Mouse (Mus musculus) spleen, adult 2 months (tissue): Measurements from ENCODE around the gene Ppp4r3a. TPM values are rescaled to one million over a fixed set of nuclear protein-coding genes. Genes with fewer than 3 reads are reported as not detected.
A peak's percentile ranks its signal among the peaks of the same experiment; 100 is the strongest.

Experiments
- DNase-seq, 2 experiments: peaks; one replicate each; pipeline versions ENCODE4 v3.0.0 to v3.0.0-alpha.2; 2012 to 2021; ENCODE audit warnings: low spot score in 2 of 2, low read depth in 1 of 2
- H3K27ac ChIP-seq: fragments of 200-500 bp; 2 replicates; pipeline ENCODE4 v1.5.1; 2012; ENCODE audit warnings: low read length, inconsistent platforms; ENCODE audit not compliant: insufficient read depth
- H3K27me3 ChIP-seq: fragments of 200-500 bp; 2 replicates; pipeline ENCODE4 v1.6.1; 2012; ENCODE audit warnings: mild to moderate bottlenecking, moderate library complexity, low read length, inconsistent platforms; ENCODE audit not compliant: control insufficient read depth, insufficient read depth
- H3K36me3 ChIP-seq: fragments of 200-500 bp; 2 replicates; pipeline ENCODE4 v1.6.1; 2012; ENCODE audit warnings: mild to moderate bottlenecking, low read length, inconsistent platforms; ENCODE audit not compliant: control insufficient read depth, insufficient read depth
- H3K4me1 ChIP-seq: fragments of 200-500 bp; 2 replicates; pipeline ENCODE4 v1.6.1; 2011; ENCODE audit warnings: inconsistent platforms; ENCODE audit not compliant: control insufficient read depth, insufficient read depth, insufficient read length
- H3K4me3 ChIP-seq: fragments of 200-500 bp; 2 replicates; pipeline ENCODE4 v1.5.1; 2011; ENCODE audit warnings: mild to moderate bottlenecking, inconsistent platforms; ENCODE audit not compliant: insufficient read depth, insufficient read length; ENCODE audit errors: extremely low read depth
- CTCF ChIP-seq: fragments of 200-500 bp; IDR thresholded peaks from 2 replicates; pipeline ENCODE4 v1.5.1; 2011; ENCODE audit warnings: mild to moderate bottlenecking, inconsistent platforms; ENCODE audit not compliant: insufficient read depth, insufficient read length, insufficient replicate concordance; ENCODE audit errors: extremely low read depth
- POLR2A ChIP-seq: fragments of 200-500 bp; IDR thresholded peaks from 2 replicates; pipeline ENCODE4 v1.6.1; 2011; ENCODE audit warnings: low read depth, low read length, inconsistent platforms
- WGBS: fragments of 180-500 bp; shearing (Covaris S2); methylation state at CpG from one replicate; pipeline ENCODE4 v1.1.7; 2018; 5-methylcytosine and 5-hydroxymethylcytosine counted together
- polyA plus RNA-seq: library from polyadenylated mRNA; depleted of rRNA; stranded (reverse); fragments of >200 nt; gene quantifications from 2 replicates; pipeline ENCODE4 v1.2.3, GENCODE M21; 2012

The Ppp4r3a gene
- polyA plus RNA-seq, 1 experiment, result 10.9 TPM

GRCm38 (mm10) chr12:101028247-101028953 lies 55.1 kb downstream of the Ppp4r3a start:
- Histone ChIP-seq H3K36me3 (no peaks in the 10 kb centered on the region), H3K27me3 (no peaks in the 10 kb centered on the region), H3K4me3 (peak overlapping the region; percentile 75), H3K4me1 (peaks cover 16% of the 10 kb centered on the region; the same call in 1 of the 2 replicates), H3K27ac (peak overlapping the region; percentile 81)
- DNase-seq, result no peak
- under 1% methylated on average over 67 of the region's 67 CpGs for WGBS
- peak; percentile 52; the same call in 1 of the 2 replicates for TF ChIP-seq POLR2A
- no peak for TF ChIP-seq CTCF

DNA sequence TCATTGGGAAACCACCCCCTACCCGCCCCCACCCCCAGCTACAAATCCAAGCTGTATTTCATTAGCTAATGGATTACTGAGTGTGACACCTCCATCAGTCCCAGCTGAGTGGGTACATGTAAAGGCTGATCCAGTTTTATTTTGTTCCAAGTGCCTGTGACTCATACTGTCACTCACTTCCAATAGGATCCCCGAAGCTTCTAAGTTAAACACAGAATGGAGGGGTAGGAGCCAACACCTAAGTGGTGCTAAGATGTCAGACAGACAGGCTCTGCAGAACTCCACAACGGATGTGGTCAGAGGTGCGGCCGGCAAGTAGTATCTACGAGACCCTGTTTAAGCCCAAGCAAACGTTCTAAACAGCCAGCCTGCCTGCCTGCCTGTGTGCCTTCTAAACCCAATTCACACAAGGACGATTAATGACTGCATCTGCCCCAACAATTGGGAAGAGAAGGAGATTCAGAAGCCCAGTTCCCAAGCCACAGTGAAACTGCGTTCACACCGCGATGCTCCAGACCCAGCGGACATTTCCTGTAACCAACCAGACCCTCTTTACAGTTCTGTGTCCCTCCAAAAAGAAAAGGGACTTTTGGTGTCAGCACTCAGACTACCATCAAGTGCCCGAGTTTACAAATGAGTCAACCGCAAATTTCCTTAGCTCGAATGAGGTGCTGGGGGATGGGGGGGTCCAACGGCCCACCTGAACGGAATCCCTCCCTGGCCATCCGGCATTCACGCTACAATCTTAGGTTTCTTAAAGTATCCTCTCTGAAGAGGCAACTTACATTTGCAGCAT lies 55.9 kb downstream of the Ppp4r3a start:
- Histone ChIP-seq H3K27ac (peak overlapping the region; percentile 81), H3K27me3 (no peaks in the 10 kb centered on the region), H3K36me3 (no peaks in the 10 kb centered on the region), H3K4me3 (peak overlapping the region; percentile 75), H3K4me1 (peaks cover 16% of the 10 kb centered on the region; the same call in 1 of the 2 replicates)
- DNase-seq, result peak in 1 of 2 experiments; percentile 70
- WGBS, result 5% methylated on average over 19 of the region's 19 CpGs
- TF ChIP-seq POLR2A (no peak), CTCF (no peak)

DNA sequence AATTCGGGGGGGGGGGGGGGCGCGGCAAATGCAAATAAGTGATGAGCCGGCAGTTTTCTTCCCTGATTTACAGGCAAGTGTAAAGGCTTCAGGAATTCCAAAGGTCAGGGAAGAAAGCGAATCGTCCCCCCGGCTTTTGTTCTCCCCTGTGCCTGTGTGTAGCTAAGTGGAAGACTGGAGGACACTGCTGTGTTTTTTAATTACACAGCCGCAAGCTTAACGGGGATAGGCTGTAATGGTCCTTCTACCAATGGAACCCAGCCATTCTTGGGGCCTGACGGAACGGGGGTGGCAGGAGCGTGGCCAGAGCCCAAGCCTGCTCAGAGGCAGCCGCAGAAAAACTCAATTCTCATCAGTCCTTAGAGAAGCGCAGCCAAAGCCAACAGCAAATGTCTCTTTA lies 56.6 kb downstream of the Ppp4r3a start:
- H3K36me3 ChIP-seq, result no peaks in the 10 kb centered on the region
- no peak for DNase-seq
- peak overlapping the region; percentile 44; the same call in 1 of the 2 replicates for H3K27ac ChIP-seq
- 56% methylated on average over 14 of the region's 14 CpGs for WGBS
- H3K4me1 ChIP-seq, result peaks cover 16% of the 10 kb centered on the region; the same call in 1 of the 2 replicates
- TF ChIP-seq POLR2A, result no peak
- TF ChIP-seq CTCF, result no peak
- peak overlapping the region; percentile 75 for H3K4me3 ChIP-seq
- no peaks in the 10 kb centered on the region for H3K27me3 ChIP-seq

DNA sequence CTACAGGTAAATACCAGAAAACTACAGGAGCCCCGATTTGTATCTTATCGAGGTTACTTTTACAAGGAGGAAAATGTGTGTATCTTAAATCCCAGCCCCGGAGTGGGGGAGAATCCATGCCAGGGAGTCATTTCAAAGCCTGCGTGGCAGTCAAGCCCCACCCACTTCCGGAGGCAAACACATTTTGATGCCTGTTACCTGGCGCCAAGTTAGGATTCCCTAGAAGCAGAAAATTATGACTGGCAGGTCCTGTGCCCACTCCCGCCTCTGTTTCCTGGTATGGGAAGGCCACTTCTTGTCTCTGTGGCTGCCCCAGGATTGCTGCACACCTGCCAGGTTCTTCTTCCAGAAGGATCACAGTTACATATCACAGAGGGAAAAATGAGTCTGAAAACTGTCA lies 57.0 kb downstream of the Ppp4r3a start:
- Histone ChIP-seq H3K27me3 (no peaks in the 10 kb centered on the region), H3K27ac (no peak overlapping the region), H3K4me1 (peaks cover 19% of the 10 kb centered on the region; the same call in 1 of the 2 replicates), H3K36me3 (peaks cover 2% of the 10 kb centered on the region; the same call in 1 of the 2 replicates), H3K4me3 (no peak overlapping the region; the same call in 1 of the 2 replicates)
- WGBS, result 52% methylated on average over 7 of the region's 7 CpGs
- no peak for TF ChIP-seq CTCF
- no peak for TF ChIP-seq POLR2A
- no peak for DNase-seq

- Histone ChIP-seq H3K36me3 (peaks cover 4% of the 10 kb centered on the region; the same call in 1 of the 2 replicates), H3K27me3 (no peaks in the 10 kb centered on the region), H3K27ac (no peak overlapping the region), H3K4me3 (no peak overlapping the region), H3K4me1 (peaks cover 23% of the 10 kb centered on the region; the same call in 1 of the 2 replicates)
- no peak for TF ChIP-seq POLR2A
- TF ChIP-seq CTCF, result no peak
- no peak for DNase-seq
- WGBS, result 41% methylated on average over 4 of the region's 4 CpGs
Observed at GRCm38 (mm10) chr12:101026025-101026424, 57.5 kb downstream of the Ppp4r3a start.

GRCm38 (mm10) chr12:101025379-101025778 lies 58.1 kb downstream of the Ppp4r3a start:
- WGBS, result 65% methylated on average over 7 of the region's 7 CpGs
- no peaks in the 10 kb centered on the region for H3K27me3 ChIP-seq
- H3K27ac ChIP-seq, result peak overlapping the region; percentile 1; the same call in 1 of the 2 replicates
- H3K4me3 ChIP-seq, result 0 out of 2 replicates have a peak overlapping the region, but pooled peaks have one; percentile 10
- peaks cover 4% of the 10 kb centered on the region; the same call in 1 of the 2 replicates for H3K36me3 ChIP-seq
- no peak for DNase-seq
- TF ChIP-seq CTCF (no peak), POLR2A (no peak)
- peaks cover 30% of the 10 kb centered on the region; the same call in 1 of the 2 replicates for H3K4me1 ChIP-seq

DNA sequence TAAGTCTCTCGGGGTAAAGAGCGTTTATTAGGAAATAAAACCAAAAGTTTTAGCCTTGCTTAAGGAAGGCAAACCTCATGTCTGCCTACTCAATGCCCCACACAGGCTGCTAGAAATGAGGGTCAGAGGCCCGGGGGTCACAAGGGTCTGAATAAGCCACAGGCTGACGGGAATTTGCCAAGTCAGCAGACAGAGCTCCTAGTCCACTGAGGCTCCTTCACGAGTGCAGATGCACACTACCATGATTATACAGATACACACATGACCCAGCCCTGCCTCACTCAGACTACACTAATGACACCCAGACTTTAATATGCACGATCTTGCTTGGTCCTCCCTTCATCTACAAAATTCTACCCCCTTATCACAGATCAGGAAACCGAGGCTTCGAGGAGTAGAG lies 58.7 kb downstream of the Ppp4r3a start:
- H3K4me1 ChIP-seq, result peaks cover 30% of the 10 kb centered on the region; the same call in 1 of the 2 replicates
- TF ChIP-seq CTCF (no peak), POLR2A (no peak)
- no peaks in the 10 kb centered on the region for H3K27me3 ChIP-seq
- H3K27ac ChIP-seq, result no peak overlapping the region
- DNase-seq, result no peak
- WGBS, result 70% methylated on average over 8 of the region's 8 CpGs
- no peak overlapping the region for H3K4me3 ChIP-seq
- H3K36me3 ChIP-seq, result peaks cover 4% of the 10 kb centered on the region; the same call in 1 of the 2 replicates
